29 mouse cellular contexts compared by ENCODE assay signal in genomic region chr10:111275822-111276221, GRCm38 (mm10).
"Had no signal": no experiment of that assay in that cellular context is flagged by ENCODE, and none has a peak within 500 bp of the region (broad histone marks: within the 10 kb centered on the region; RNA-seq: fewer than 3 reads in every experiment).

No protein-coding gene starts in this region.

- H3K4me2 ChIP-seq: limb, embryonic 12.5 days; limb, embryonic 13.5 days; limb, embryonic 15.5 days; liver, embryonic 11.5 days; liver, embryonic 12.5 days; liver, embryonic 13.5 days; liver, embryonic 15.5 days; lung, embryonic 14.5 days; lung, embryonic 15.5 days; midbrain, embryonic 11.5 days; midbrain, embryonic 12.5 days; midbrain, embryonic 13.5 days; midbrain, embryonic 15.5 days; neural tube, embryonic 12.5 days had no signal

- H3K27ac ChIP-seq: limb, embryonic 10.5 days; limb, embryonic 12.5 days; limb, embryonic 13.5 days; limb, embryonic 15.5 days; liver, embryonic 12.5 days; liver, embryonic 13.5 days; liver, embryonic 14.5 days; liver, embryonic 15.5 days; lung, embryonic 15.5 days; macrophage; midbrain, embryonic 10.5 days; midbrain, embryonic 13.5 days; midbrain, embryonic 15.5 days; neural tube, embryonic 12.5 days had no signal

- DNase-seq: left cerebral cortex, postnatal 4 days; liver; liver, embryonic 13.5 days; liver, postnatal 0 days; lung, adult 18-20 months; lung, adult 2 months; lung, embryonic 14.5 days; lung, postnatal 10 days; lung, postnatal 14 days; lung, postnatal 36 days; lung, postnatal 4 days; midbrain, embryonic 14.5 days had no signal

- H3K4me1 ChIP-seq: limb, embryonic 10.5 days; limb, embryonic 12.5 days; limb, embryonic 13.5 days; limb, embryonic 15.5 days; liver, embryonic 12.5 days; liver, embryonic 13.5 days; liver, embryonic 15.5 days; lung, embryonic 15.5 days; midbrain, embryonic 15.5 days had no signal

- H3K4me3 ChIP-seq: limb, embryonic 10.5 days; limb, embryonic 12.5 days; limb, embryonic 13.5 days; limb, embryonic 15.5 days; liver, embryonic 12.5 days; liver, embryonic 13.5 days; liver, embryonic 15.5 days; lung, embryonic 15.5 days; megakaryocyte, embryonic 14.5 days; midbrain, embryonic 10.5 days; midbrain, embryonic 12.5 days; midbrain, embryonic 13.5 days; midbrain, embryonic 15.5 days; neural tube, embryonic 12.5 days had no signal

- H3K9me3 ChIP-seq: limb, embryonic 10.5 days; limb, embryonic 12.5 days; limb, embryonic 13.5 days; limb, embryonic 15.5 days; liver, embryonic 12.5 days; liver, embryonic 13.5 days; liver, embryonic 15.5 days; lung, embryonic 15.5 days; megakaryocyte, embryonic 14.5 days; midbrain, embryonic 10.5 days; midbrain, embryonic 12.5 days; midbrain, embryonic 13.5 days; midbrain, embryonic 15.5 days; neural tube, embryonic 12.5 days had no signal

- H3K27me3 ChIP-seq: limb, embryonic 12.5 days; limb, embryonic 13.5 days; limb, embryonic 15.5 days; liver, embryonic 12.5 days; liver, embryonic 13.5 days; liver, embryonic 15.5 days; lung, embryonic 15.5 days; megakaryocyte, embryonic 14.5 days; midbrain, embryonic 12.5 days; midbrain, embryonic 13.5 days; midbrain, embryonic 15.5 days; neural tube, embryonic 12.5 days had no signal
